Mouse (Mus musculus): ENCODE data around the gene Usp7. TPM values are rescaled to one million over a fixed set of nuclear protein-coding genes. Genes with fewer than 3 reads are reported as not detected.
"Not testable (repeated sequence)": the region's sequence is repeated elsewhere in the genome, so short reads cannot be mapped to it uniquely, and the experiment has no call there.

Usp7 gene
- total and polyA plus RNA-seq, 3 experiments: 94.2 to 425 (median 101) TPM

DNA sequence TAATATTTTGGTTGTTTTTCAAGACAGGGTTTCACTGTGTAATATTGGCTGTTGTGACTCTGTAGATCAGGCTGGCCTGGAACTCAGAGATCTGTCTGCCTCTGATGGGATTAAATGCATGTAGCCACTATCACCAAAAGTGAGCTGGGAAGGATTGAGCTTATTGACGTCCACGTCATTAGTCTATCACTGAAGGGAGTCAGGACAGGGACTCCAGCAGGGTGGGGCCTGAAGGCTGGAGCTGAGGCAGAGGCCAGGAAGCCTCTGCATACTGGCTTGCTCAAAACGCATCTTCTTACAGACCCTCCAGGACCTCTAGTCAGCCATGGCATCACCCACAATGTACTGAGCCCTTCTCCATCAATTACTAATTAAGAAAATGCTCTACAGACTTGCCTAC lies 33.1 kb downstream of the Usp7 start:
- Histone ChIP-seq H3K4me3 (ENCODE audit: control insufficient read depth in 1 of 2, insufficient read depth in 1 of 2, low read depth in 2 of 2, low read length in 2 of 2) (no peak overlapping the region), H3K9ac (ENCODE audit: control insufficient read depth, low read depth, low read length, poor library complexity, severe bottlenecking) (no peak overlapping the region), H3K4me1 (ENCODE audit: control insufficient read depth in 1 of 2, insufficient read depth in 2 of 2, low read length in 2 of 2) (peaks cover 0 to 6% of the 10 kb centered on the region in 2 experiments), H3K36me3 (ENCODE audit: control insufficient read depth in 1 of 2, insufficient read depth in 2 of 2, low read length in 2 of 2) (no peaks in the 10 kb centered on the region; a peak in 1 of 4 replicates), H3K27me3 (ENCODE audit: control insufficient read depth in 1 of 2, insufficient read depth in 2 of 2, low read length in 2 of 2) (no peaks in the 10 kb centered on the region), H3K9me3 (replicated peaks; ENCODE audit: insufficient read depth, low read length) (no peaks in the 10 kb centered on the region), H3K27ac (ENCODE audit: control insufficient read depth, low read depth, low read length) (no peak overlapping the region), H3K79me2 (ENCODE audit: control insufficient read depth, insufficient read depth, low read length, poor library complexity) (no peaks in the 10 kb centered on the region)
- no peak for TF ChIP-seq ELF1 (IDR thresholded peaks at IDR 0.05; ENCODE audit: low read depth, low read length)
- TF ChIP-seq ZKSCAN1 (IDR thresholded peaks at IDR 0.05; ENCODE audit: low read depth, low read length): no peak
- no peak for TF ChIP-seq NELFE (IDR thresholded peaks at IDR 0.05; ENCODE audit: low read depth, low read length)
- TF ChIP-seq MYC (IDR thresholded peaks at IDR 0.05; ENCODE audit: low read depth, low read length): no peak
- TF ChIP-seq SIN3A (IDR thresholded peaks at IDR 0.05; ENCODE audit: low read length): no peak
- TF ChIP-seq RAD21 (IDR thresholded peaks at IDR 0.05; ENCODE audit: low read depth, low read length): no peak
- no peak for DNase-seq (ENCODE audit: low read depth, low spot score)

DNA sequence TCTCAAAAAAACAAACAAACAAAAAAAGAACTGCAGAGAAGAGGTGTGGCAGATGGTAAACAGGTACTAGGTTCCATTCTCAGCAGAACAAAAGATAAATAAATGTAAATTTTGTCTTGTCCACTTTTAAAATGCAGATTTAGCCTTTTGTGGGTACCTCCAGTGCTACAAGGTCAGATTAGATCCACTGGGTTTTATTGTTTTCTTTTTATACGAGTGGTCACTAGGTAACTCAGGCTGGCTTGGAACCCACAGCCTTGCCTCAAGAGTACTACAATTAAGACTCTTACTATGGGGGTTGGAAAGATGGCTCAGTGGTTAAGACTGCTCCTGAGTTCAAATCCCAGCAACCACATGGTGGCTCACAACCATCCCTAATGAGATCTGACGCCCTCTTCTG lies 33.9 kb downstream of the Usp7 start:
- DNase-seq (ENCODE audit: low read depth, low spot score): no peak
- no peaks in the 10 kb centered on the region for H3K79me2 ChIP-seq (ENCODE audit: control insufficient read depth, insufficient read depth, low read length, poor library complexity)
- no peak for TF ChIP-seq MXI1 (IDR thresholded peaks at IDR 0.05; ENCODE audit: low read depth, low read length)
- no peak for TF ChIP-seq SMC3 (IDR thresholded peaks at IDR 0.05; ENCODE audit: low read depth, low read length)
- TF ChIP-seq CHD2 (IDR thresholded peaks at IDR 0.05; ENCODE audit: low read length): no peak
- no peak for TF ChIP-seq KAT2A (conservative IDR thresholded peaks at IDR 0.05; ENCODE audit: low read depth, low read length)
- no peak for TF ChIP-seq USF1 (IDR thresholded peaks at IDR 0.05; ENCODE audit: low read depth, low read length)
- no peak for TF ChIP-seq RAD21 (IDR thresholded peaks at IDR 0.05; ENCODE audit: low read depth, low read length)
- TF ChIP-seq JUND (IDR thresholded peaks at IDR 0.05; ENCODE audit: low read depth, low read length): no peak
- no peak for TF ChIP-seq POLR2AphosphoS5 (IDR thresholded peaks at IDR 0.05; ENCODE audit: borderline replicate concordance, low read depth, low read length)
- no peak for TF ChIP-seq MYC (IDR thresholded peaks at IDR 0.05; ENCODE audit: low read depth, low read length)
- no peak for TF ChIP-seq POLR2A (IDR thresholded peaks at IDR 0.05; ENCODE audit: control insufficient read depth in 1 of 2, insufficient read depth in 1 of 2, low read depth in 1 of 2, low read length in 2 of 2, poor library complexity in 1 of 2)
- TF ChIP-seq UBTF (IDR thresholded peaks at IDR 0.05; ENCODE audit: borderline replicate concordance, insufficient read depth, low read depth, low read length): no peak
- no peak for TF ChIP-seq ZNF384 (IDR thresholded peaks at IDR 0.05; ENCODE audit: low read depth, low read length)
- no peak overlapping the region for H3K4me3 ChIP-seq (ENCODE audit: control insufficient read depth in 1 of 2, insufficient read depth in 1 of 2, low read depth in 2 of 2, low read length in 2 of 2)
- H3K9ac ChIP-seq (ENCODE audit: control insufficient read depth, low read depth, low read length, poor library complexity, severe bottlenecking): no peak overlapping the region
- H3K4me1 ChIP-seq (ENCODE audit: control insufficient read depth in 1 of 2, insufficient read depth in 2 of 2, low read length in 2 of 2): peaks cover 0 to 6% of the 10 kb centered on the region in 2 experiments
- H3K9me3 ChIP-seq (replicated peaks; ENCODE audit: insufficient read depth, low read length): no peaks in the 10 kb centered on the region
- H3K27me3 ChIP-seq (ENCODE audit: control insufficient read depth in 1 of 2, insufficient read depth in 2 of 2, low read length in 2 of 2): no peaks in the 10 kb centered on the region
- no peaks in the 10 kb centered on the region; a peak in 1 of 4 replicates for H3K36me3 ChIP-seq (ENCODE audit: control insufficient read depth in 1 of 2, insufficient read depth in 2 of 2, low read length in 2 of 2)
- H3K27ac ChIP-seq (ENCODE audit: control insufficient read depth, low read depth, low read length): no peak overlapping the region

DNA sequence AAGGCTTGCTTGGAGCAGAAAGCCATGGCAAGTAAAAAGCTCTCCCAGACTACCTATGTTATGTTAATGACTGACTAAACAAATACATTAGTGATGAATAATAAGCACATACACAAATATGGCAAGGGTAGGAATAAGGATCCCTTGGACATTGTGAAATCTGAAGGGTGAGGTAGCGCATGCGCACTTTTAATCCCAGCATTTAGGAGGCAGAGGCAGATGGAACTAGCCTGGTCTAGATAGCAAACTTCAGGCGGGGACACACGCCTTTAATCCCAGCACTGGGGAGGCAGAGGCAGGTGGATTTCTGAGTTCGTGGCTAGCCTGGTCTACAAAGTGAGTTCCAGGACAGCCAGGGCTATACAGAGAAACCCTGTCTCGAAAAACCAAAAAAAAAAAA lies 34.5 kb downstream of the Usp7 start:
- H3K27me3 ChIP-seq (ENCODE audit: control insufficient read depth in 1 of 2, insufficient read depth in 2 of 2, low read length in 2 of 2); DNase-seq (ENCODE audit: low read depth, low spot score); H3K4me3 ChIP-seq (ENCODE audit: control insufficient read depth in 1 of 2, insufficient read depth in 1 of 2, low read depth in 2 of 2, low read length in 2 of 2); H3K27ac ChIP-seq (ENCODE audit: control insufficient read depth, low read depth, low read length); H3K79me2 ChIP-seq (ENCODE audit: control insufficient read depth, insufficient read depth, low read length, poor library complexity); H3K36me3 ChIP-seq (ENCODE audit: control insufficient read depth in 1 of 2, insufficient read depth in 2 of 2, low read length in 2 of 2); H3K9me3 ChIP-seq (replicated peaks; ENCODE audit: insufficient read depth, low read length); H3K9ac ChIP-seq (ENCODE audit: control insufficient read depth, low read depth, low read length, poor library complexity, severe bottlenecking): not testable (repeated sequence)
- peaks cover 0 to 10% of the 10 kb centered on the region in 2 experiments for H3K4me1 ChIP-seq (ENCODE audit: control insufficient read depth in 1 of 2, insufficient read depth in 2 of 2, low read length in 2 of 2)

Data from MEL (cell line).